14 mouse cellular contexts compared by ENCODE assay signal in genomic region chr9:118449336-118449735, GRCm38 (mm10). TPM values are rescaled to one million over a fixed set of nuclear protein-coding genes. Genes with fewer than 3 reads are reported as not detected.
DNase-seq lines count a peak whose midpoint lies in the region.
"Had no signal": no experiment of that assay in that cellular context is flagged by ENCODE, and none has a peak within 500 bp of the region (broad histone marks: within the 10 kb centered on the region; RNA-seq: fewer than 3 reads in every experiment).

No protein-coding gene starts in this region.

- DNase-seq in cerebellum, postnatal 10 days: peak; percentile 72 to 83
- no peak for DNase-seq in cerebellum, adult 9-10 months
- DNase-seq in cerebellum, postnatal 25 days: peak; percentile 15 to 34
- no peak for DNase-seq in cerebellum, adult 18-20 months
- DNase-seq in left cerebral cortex, postnatal 4 days: peak; percentile 64
- no peak for DNase-seq in left cerebral cortex, postnatal 14 days (ENCODE audit: low spot score in 2 of 2)
- DNase-seq: adrenal gland, adult 8-10 months; adrenal gland, postnatal 14 days; adrenal gland, postnatal 36 days; B cell, adult 2 months; cerebellum, adult 2 months; cerebellum, adult 9-11 months; forebrain, postnatal 0 days had no signal

- intact Hi-C loops in left cerebral cortex, postnatal 4 days (cut with DNase I): no loop called here
- intact Hi-C loops in left cerebral cortex, postnatal 14 days (cut with DNase I): no loop called here

RNA-seq across cellular contexts. Expression of gene Eomes, which starts 28.7 kb away (rescaled TPM):
- 1 to 10 TPM; 1.2 to 3.2 TPM for total RNA-seq in left cerebral cortex, postnatal 4 days (2021)
- total RNA-seq in left cerebral cortex, postnatal 14 days (2021): under 1 TPM; 0.24 to 0.38 TPM
- total RNA-seq: CH12.LX had no signal

RNA-seq across cellular contexts. Expression of gene Golga4, which starts 56.7 kb away (rescaled TPM):
- total RNA-seq in left cerebral cortex, postnatal 4 days (2021): 10 to 100 TPM; 79.6 to 81.9 TPM
- 10 to 100 TPM; 80.3 to 88.2 TPM for total RNA-seq in left cerebral cortex, postnatal 14 days (2021)

Comparison
In these comparisons a context has a peak if more than half of its experiments do, and no peak if none do; other contexts are left out.
1. DNase-seq: peak in cerebellum, postnatal 10 days (2 of 2), cerebellum, postnatal 25 days (2 of 2) and left cerebral cortex, postnatal 4 days (single experiment); none in cerebellum, adult 9-10 months (single experiment), cerebellum, adult 18-20 months (0 of 2) and left cerebral cortex, postnatal 14 days (0 of 2).